Mouse (Mus musculus): ENCODE measurements at regions not wholly inside any gene's neighbourhood (a gene's known extent, or its start where the extent isn't known, plus 50 kb on each side); places are given as distances from the start of the nearest gene placed in this dataset.

DNA sequence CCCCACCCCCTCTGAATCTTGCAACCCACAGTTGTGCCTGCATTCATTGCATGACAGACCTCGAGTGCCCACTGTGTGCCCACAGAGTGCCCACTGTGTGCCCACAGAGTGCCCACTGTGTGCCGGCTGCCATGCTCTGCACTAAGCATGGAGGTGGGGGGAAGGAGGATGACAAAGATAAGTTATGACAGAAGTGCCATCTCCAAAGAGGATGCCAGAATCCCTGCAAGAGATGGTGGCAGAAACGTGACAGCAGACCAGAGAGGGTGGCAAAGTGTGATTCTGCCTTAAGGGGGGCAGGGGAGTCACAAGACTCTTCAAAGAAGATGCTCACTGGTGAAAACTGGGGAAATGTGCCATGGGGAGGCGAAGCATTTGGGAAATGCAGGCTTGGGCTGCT lies 427.8 kb downstream of the Cd83 start:
- Histone ChIP-seq H3K36me3 (ENCODE audit: insufficient read depth, low read length) (no peaks in the 10 kb centered on the region), H3K4me1 (replicated peaks; ENCODE audit: low read depth, low read length) (peaks cover 11% of the 10 kb centered on the region), H3K4me3 (replicated peaks; ENCODE audit: low read length) (no peak overlapping the region), H3K9me3 (ENCODE audit: low read length) (peaks cover 7% of the 10 kb centered on the region; the same call in 1 of the 2 replicates), H3K27me3 (ENCODE audit: insufficient read depth, low read length) (peaks cover 24% of the 10 kb centered on the region)
- TF ChIP-seq NANOG (IDR thresholded peaks at IDR 0.05; ENCODE audit: borderline replicate concordance, low read length) = no peak
- TF ChIP-seq POU5F1 (IDR thresholded peaks at IDR 0.05; ENCODE audit: borderline replicate concordance, low read length) = no peak
- TF ChIP-seq CTCF (conservative IDR thresholded peaks at IDR 0.05; ENCODE audit: low read length) = no peak

DNA sequence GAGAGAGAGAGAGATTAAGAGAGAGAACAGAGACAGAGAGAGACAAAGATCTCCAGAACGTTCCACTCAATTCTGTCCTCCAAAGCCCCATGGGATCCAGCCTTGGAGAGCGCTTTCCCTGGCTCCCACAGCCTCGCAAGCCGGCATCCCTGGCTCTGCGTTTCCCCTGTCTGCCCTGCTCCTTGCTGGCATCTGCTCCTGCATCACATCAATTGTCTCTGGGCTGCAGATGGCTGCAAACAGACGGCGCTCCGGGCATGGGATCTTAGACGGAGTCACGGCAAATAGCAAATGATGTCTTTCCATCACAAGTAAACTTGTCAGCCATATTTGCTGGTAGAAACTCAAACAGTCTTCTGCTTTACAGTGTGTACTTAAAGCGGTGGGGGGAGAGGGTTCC lies 428.4 kb downstream of the Cd83 start:
- Histone ChIP-seq H3K27me3 (ENCODE audit: insufficient read depth, low read length) (peaks cover 19% of the 10 kb centered on the region), H3K9me3 (ENCODE audit: low read length) (peaks cover 7% of the 10 kb centered on the region; the same call in 1 of the 2 replicates), H3K36me3 (ENCODE audit: insufficient read depth, low read length) (no peaks in the 10 kb centered on the region), H3K4me3 (replicated peaks; ENCODE audit: low read length) (no peak overlapping the region), H3K4me1 (replicated peaks; ENCODE audit: low read depth, low read length) (peaks cover 11% of the 10 kb centered on the region)
- TF ChIP-seq CTCF (conservative IDR thresholded peaks at IDR 0.05; ENCODE audit: low read length) = no peak

GRCm38 (mm10) chr13:44218266-44218665 lies 433.7 kb downstream of the Cd83 start:
- no peaks in the 10 kb centered on the region for H3K36me3 ChIP-seq (ENCODE audit: insufficient read depth, low read length)
- TF ChIP-seq POU5F1 (IDR thresholded peaks at IDR 0.05; ENCODE audit: borderline replicate concordance, low read length) = no peak
- TF ChIP-seq CTCF (conservative IDR thresholded peaks at IDR 0.05; ENCODE audit: low read length) = no peak
- TF ChIP-seq NANOG (IDR thresholded peaks at IDR 0.05; ENCODE audit: borderline replicate concordance, low read length) = no peak
- 0 out of 2 replicates have a peak, but pooled peaks cover 8% of the 10 kb centered on the region for H3K27me3 ChIP-seq (ENCODE audit: insufficient read depth, low read length)
- H3K9me3 ChIP-seq (ENCODE audit: low read length) = no peaks in the 10 kb centered on the region
- H3K4me3 ChIP-seq (replicated peaks; ENCODE audit: low read length) = no peak overlapping the region
- no peaks in the 10 kb centered on the region for H3K4me1 ChIP-seq (replicated peaks; ENCODE audit: low read depth, low read length)

DNA sequence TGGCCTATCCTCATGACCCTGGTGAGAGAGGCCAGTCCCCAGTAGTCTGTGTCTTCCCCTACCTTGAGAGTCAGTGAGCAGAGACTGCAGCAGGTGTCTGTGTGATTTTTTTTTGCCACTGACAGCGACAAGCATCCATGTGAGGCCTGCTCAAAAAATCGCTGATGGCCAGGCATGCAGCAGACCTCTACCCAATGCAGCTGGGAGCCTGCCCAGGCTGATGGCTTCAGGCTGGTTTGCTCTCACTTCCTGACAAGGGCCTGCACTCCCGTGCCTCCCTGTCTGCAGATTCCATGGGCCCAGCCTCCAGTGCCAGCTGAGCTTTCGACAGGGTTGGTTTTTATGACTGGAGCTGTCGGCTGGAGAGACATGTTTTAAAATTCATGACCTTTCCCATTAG lies 437.1 kb downstream of the Cd83 start:
- TF ChIP-seq CTCF (conservative IDR thresholded peaks at IDR 0.05; ENCODE audit: low read length) = no peak
- Histone ChIP-seq H3K4me1 (replicated peaks; ENCODE audit: low read depth, low read length) (no peaks in the 10 kb centered on the region), H3K36me3 (ENCODE audit: insufficient read depth, low read length) (no peaks in the 10 kb centered on the region), H3K4me3 (replicated peaks; ENCODE audit: low read length) (no peak overlapping the region), H3K27me3 (ENCODE audit: insufficient read depth, low read length) (peaks cover 13% of the 10 kb centered on the region; the same call in 1 of the 2 replicates), H3K9me3 (ENCODE audit: low read length) (0 out of 2 replicates have a peak, but pooled peaks cover 6% of the 10 kb centered on the region)

DNA sequence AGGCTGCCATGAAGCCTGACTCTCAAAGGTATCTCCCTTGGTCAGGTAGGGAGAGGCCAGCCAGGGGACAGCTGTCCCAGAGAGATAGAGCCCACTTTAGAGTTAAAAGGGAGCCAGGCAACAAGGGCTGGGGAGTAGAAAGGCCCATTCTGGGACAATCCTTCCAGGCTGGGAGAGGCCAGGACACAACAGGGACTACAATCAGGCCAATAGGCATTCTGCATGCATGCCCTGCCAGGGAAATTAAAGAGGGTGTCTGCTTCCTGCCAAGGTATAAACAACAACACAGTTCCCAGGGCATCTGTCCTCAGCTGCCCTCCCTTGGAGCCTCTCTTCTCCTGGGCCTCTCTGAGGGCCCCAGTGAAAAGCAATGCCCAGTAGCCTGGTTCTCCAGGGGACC lies 437.8 kb downstream of the Cd83 start:
- H3K27me3 ChIP-seq (ENCODE audit: insufficient read depth, low read length) = peaks cover 13% of the 10 kb centered on the region; the same call in 1 of the 2 replicates
- H3K4me1 ChIP-seq (replicated peaks; ENCODE audit: low read depth, low read length) = no peaks in the 10 kb centered on the region
- no peak overlapping the region for H3K4me3 ChIP-seq (replicated peaks; ENCODE audit: low read length)
- no peaks in the 10 kb centered on the region for H3K36me3 ChIP-seq (ENCODE audit: insufficient read depth, low read length)
- 0 out of 2 replicates have a peak, but pooled peaks cover 6% of the 10 kb centered on the region for H3K9me3 ChIP-seq (ENCODE audit: low read length)
- TF ChIP-seq POU5F1 (IDR thresholded peaks at IDR 0.05; ENCODE audit: borderline replicate concordance, low read length) = no peak
- TF ChIP-seq NANOG (IDR thresholded peaks at IDR 0.05; ENCODE audit: borderline replicate concordance, low read length) = no peak
- no peak for TF ChIP-seq CTCF (conservative IDR thresholded peaks at IDR 0.05; ENCODE audit: low read length)

DNA sequence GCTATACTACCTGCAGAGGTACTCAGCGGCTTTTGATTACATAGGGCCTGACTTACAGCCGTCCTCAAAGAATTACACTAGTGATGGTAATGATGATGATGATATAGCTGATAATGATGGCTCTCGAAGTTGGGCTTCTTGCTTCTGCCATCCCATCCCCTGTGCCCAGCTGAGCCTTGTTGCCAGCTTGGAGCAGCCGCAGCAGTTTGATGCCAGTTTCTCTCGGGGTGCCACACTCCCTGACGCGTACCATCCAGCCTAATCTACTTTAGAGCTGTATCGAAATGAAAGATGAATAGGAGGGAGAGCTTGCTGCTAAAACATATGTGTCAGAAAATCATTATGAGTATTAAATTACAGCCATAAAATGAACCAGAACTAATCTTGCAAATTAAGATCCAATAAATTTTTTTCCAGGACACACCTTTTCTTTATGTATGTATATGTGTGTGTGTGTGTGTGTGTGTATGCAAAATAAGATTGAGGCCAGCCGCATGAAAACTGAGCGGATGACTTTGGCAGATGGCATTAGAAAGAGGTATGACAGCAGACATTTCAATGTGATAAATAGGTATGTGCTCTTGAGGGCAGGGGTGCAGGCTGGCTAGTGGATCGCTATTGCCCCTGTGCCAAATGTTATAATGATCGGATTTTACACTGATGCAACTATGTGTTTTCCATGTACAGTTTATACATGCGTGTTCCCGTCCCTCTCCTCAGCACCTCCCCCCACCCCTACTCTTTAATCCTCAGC lies 443.3 kb downstream of the Cd83 start:
- TF ChIP-seq NANOG (IDR thresholded peaks at IDR 0.05; ENCODE audit: borderline replicate concordance, low read length) (no peak), POU5F1 (IDR thresholded peaks at IDR 0.05; ENCODE audit: borderline replicate concordance, low read length) (no peak), CTCF (conservative IDR thresholded peaks at IDR 0.05; ENCODE audit: low read length) (no peak)
- H3K4me3 ChIP-seq (replicated peaks; ENCODE audit: low read length) = no peak overlapping the region
- peaks cover 12% of the 10 kb centered on the region for H3K4me1 ChIP-seq (replicated peaks; ENCODE audit: low read depth, low read length)
- 0 out of 2 replicates have a peak, but pooled peaks cover 6% of the 10 kb centered on the region for H3K9me3 ChIP-seq (ENCODE audit: low read length)
- no peaks in the 10 kb centered on the region for H3K36me3 ChIP-seq (ENCODE audit: insufficient read depth, low read length)
- peaks cover 20% of the 10 kb centered on the region for H3K27me3 ChIP-seq (ENCODE audit: insufficient read depth, low read length)

DNA sequence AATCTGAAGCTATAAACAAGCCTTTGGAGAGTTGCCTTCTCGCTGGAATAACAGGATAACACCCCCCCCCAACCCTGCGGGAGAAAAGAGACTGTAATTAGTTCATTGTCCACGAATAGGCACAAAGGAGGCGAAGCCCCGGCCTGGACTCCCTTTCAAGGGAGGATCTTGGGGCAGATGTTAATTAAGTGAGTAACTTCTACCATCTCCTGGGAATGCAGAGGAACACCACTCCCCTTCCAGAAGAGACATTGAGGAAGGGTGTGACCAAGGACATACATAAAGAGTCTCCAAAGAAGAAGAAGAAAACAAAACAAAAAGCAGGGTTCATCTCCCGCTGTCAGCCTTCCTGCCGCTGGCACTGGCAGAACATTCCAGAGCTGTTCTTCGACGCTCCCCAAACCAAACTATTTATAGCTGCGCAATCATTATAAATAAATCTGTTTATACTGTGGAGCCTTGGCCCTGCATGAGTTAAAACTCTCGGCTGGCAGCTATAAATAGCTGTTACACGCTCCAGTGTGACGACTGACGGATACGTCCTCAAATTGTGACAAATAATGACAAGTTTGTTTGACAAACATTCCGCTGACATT lies 444.1 kb downstream of the Cd83 start:
- H3K4me3 ChIP-seq (replicated peaks; ENCODE audit: low read length) = no peak overlapping the region
- H3K27me3 ChIP-seq (ENCODE audit: insufficient read depth, low read length) = peaks cover 17% of the 10 kb centered on the region
- no peak for TF ChIP-seq NANOG (IDR thresholded peaks at IDR 0.05; ENCODE audit: borderline replicate concordance, low read length)
- no peak for TF ChIP-seq POU5F1 (IDR thresholded peaks at IDR 0.05; ENCODE audit: borderline replicate concordance, low read length)
- no peak for TF ChIP-seq CTCF (conservative IDR thresholded peaks at IDR 0.05; ENCODE audit: low read length)
- peaks cover 12% of the 10 kb centered on the region for H3K4me1 ChIP-seq (replicated peaks; ENCODE audit: low read depth, low read length)
- 0 out of 2 replicates have a peak, but pooled peaks cover 6% of the 10 kb centered on the region for H3K9me3 ChIP-seq (ENCODE audit: low read length)
- H3K36me3 ChIP-seq (ENCODE audit: insufficient read depth, low read length) = no peaks in the 10 kb centered on the region

DNA sequence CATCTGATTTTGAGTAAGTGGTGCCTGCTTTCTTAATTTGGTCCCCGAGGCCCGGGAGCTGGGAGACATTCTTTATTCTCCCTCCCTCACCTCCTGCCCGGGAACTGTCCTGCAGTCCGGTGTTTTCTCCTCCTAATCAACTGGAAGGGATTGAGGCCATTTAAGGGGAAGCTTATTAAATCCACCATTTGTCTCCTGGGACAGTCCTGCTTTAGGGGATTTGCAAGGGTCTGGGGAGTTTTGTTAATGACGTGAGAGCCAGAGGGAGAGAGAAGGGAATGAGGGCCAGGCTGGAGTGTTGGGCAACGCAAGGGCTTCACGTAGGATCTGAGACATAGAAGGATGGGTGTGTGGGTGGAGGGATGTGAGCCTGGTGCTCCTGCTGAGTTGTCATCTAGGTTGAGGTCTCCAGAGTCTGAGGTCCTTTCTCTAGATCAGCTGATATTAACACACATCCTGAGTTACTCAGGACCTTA lies 444.6 kb downstream of the Cd83 start:
- H3K27me3 ChIP-seq (ENCODE audit: insufficient read depth, low read length) = peaks cover 17% of the 10 kb centered on the region
- peaks cover 12% of the 10 kb centered on the region for H3K4me1 ChIP-seq (replicated peaks; ENCODE audit: low read depth, low read length)
- 0 out of 2 replicates have a peak, but pooled peaks cover 6% of the 10 kb centered on the region for H3K9me3 ChIP-seq (ENCODE audit: low read length)
- TF ChIP-seq CTCF (conservative IDR thresholded peaks at IDR 0.05; ENCODE audit: low read length) (no peak), POU5F1 (IDR thresholded peaks at IDR 0.05; ENCODE audit: borderline replicate concordance, low read length) (no peak), NANOG (IDR thresholded peaks at IDR 0.05; ENCODE audit: borderline replicate concordance, low read length) (no peak)
- no peak overlapping the region for H3K4me3 ChIP-seq (replicated peaks; ENCODE audit: low read length)
- H3K36me3 ChIP-seq (ENCODE audit: insufficient read depth, low read length) = no peaks in the 10 kb centered on the region

All from E14TG2a.4 (cell line).